Comparison of ENCODE assay signal across 25 mouse cellular contexts in the genomic region with DNA sequence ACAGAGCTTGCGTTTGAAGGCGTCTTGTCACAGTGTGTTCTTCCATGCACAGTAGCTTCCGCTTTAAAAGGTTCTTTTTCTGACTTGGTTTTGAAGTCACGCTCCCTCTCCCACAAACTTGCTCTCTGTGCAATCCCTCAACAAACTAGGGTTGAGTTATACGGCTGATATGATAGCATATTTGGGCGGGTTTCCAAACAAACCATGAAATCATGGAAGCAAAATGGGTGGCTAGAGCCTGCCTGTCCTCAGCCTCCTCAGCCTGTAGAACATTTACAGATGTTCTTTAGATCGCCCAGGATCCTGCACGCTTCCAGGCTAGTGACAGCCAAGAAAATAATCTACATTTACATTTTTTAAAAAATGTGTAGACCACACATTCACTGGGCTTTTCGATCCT.
DNase-seq lines count a peak whose midpoint lies in the region; ATAC-seq lines count a peak whose summit lies in the region.
"Had no signal": no experiment of that assay in that cellular context is flagged by ENCODE, and none has a peak within 500 bp of the region (broad histone marks: within the 10 kb centered on the region; RNA-seq: fewer than 3 reads in every experiment).

No protein-coding gene starts in this region.

- DNase-seq in adrenal gland, postnatal 14 days = peak; percentile 11
- no peak for DNase-seq in adrenal gland, adult 2 months
- DNase-seq in heart, adult 11 months = peak; percentile 64
- no peak for DNase-seq in heart, adult 8-10 months (ENCODE audit: low spot score)
- peak; percentile 20 for DNase-seq in heart, postnatal 4 days
- peak; percentile 56 for DNase-seq in embryonic facial prominence, embryonic 14.5 days (ENCODE audit: low spot score)
- DNase-seq: adrenal gland, postnatal 10 days; cerebellum, adult 11 months; cerebellum, adult 2 months; cerebellum, adult 9-11 months; cerebellum, postnatal 25 days; gastrocnemius, postnatal 10 days; gastrocnemius, postnatal 36 days; kidney, adult 11 months had no signal

- H3K4me1 ChIP-seq in heart, embryonic 11.5 days (ENCODE audit: control insufficient read depth, insufficient read depth, low read length) = no peaks in the 10 kb centered on the region
- H3K4me1 ChIP-seq in embryonic facial prominence, embryonic 14.5 days (ENCODE audit: control insufficient read depth, insufficient read depth, low read length) = no peaks in the 10 kb centered on the region
- H3K4me1 ChIP-seq: forebrain, embryonic 12.5 days; heart, embryonic 15.5 days; hindbrain, embryonic 13.5 days; intestine, embryonic 15.5 days had no signal

- no peak overlapping the region for H3K4me3 ChIP-seq in heart, embryonic 11.5 days (ENCODE audit: low read depth, low read length)
- no peak overlapping the region for H3K4me3 ChIP-seq in embryonic facial prominence, embryonic 14.5 days (ENCODE audit: low read depth, low read length)
- H3K4me3 ChIP-seq: embryonic facial prominence, embryonic 15.5 days; forebrain, embryonic 12.5 days; heart, embryonic 12.5 days; heart, embryonic 15.5 days; hindbrain, embryonic 10.5 days; hindbrain, embryonic 13.5 days; intestine, embryonic 15.5 days had no signal

- H3K36me3 ChIP-seq in heart, embryonic 11.5 days (ENCODE audit: control insufficient read depth, insufficient read depth, low read length) = no peaks in the 10 kb centered on the region
- no peaks in the 10 kb centered on the region for H3K36me3 ChIP-seq in embryonic facial prominence, embryonic 14.5 days (ENCODE audit: control insufficient read depth, insufficient read depth, low read length)
- H3K36me3 ChIP-seq: embryonic facial prominence, embryonic 15.5 days; forebrain, embryonic 12.5 days; heart, embryonic 12.5 days; heart, embryonic 15.5 days; hindbrain, embryonic 10.5 days; hindbrain, embryonic 13.5 days; intestine, embryonic 15.5 days had no signal

- no peak for ATAC-seq in heart, embryonic 11.5 days (replicated peaks; ENCODE audit: insufficient number of reproducible peaks, low FRiP score, low TSS enrichment)
- ATAC-seq in embryonic facial prominence, embryonic 14.5 days (ENCODE audit: low read depth) = no peak
- ATAC-seq: activated CD4-positive, CD25-positive, alpha-beta regulatory T cell, adult 4 months; forebrain, embryonic 16.5 days; hindbrain, embryonic 16.5 days; intestine, embryonic 15.5 days had no signal

- no peak overlapping the region for H3K4me2 ChIP-seq in heart, embryonic 11.5 days
- no peak overlapping the region for H3K4me2 ChIP-seq in embryonic facial prominence, embryonic 14.5 days (ENCODE audit: low read depth, low read length)
- H3K4me2 ChIP-seq: embryonic facial prominence, embryonic 15.5 days; forebrain, embryonic 12.5 days; heart, embryonic 12.5 days; heart, embryonic 15.5 days; hindbrain, embryonic 13.5 days; intestine, embryonic 15.5 days had no signal

- H3K9ac ChIP-seq in heart, embryonic 11.5 days (ENCODE audit: low read depth, low read length) = no peak overlapping the region
- no peak overlapping the region for H3K9ac ChIP-seq in embryonic facial prominence, embryonic 14.5 days (ENCODE audit: low read depth, low read length)
- H3K9ac ChIP-seq: embryonic facial prominence, embryonic 15.5 days; forebrain, embryonic 12.5 days; heart, embryonic 12.5 days; heart, embryonic 15.5 days; hindbrain, embryonic 13.5 days; intestine, embryonic 15.5 days had no signal

- no peaks in the 10 kb centered on the region for H3K9me3 ChIP-seq in heart, embryonic 11.5 days (replicated peaks; ENCODE audit: control insufficient read depth, low read length)
- no peaks in the 10 kb centered on the region for H3K9me3 ChIP-seq in embryonic facial prominence, embryonic 14.5 days (ENCODE audit: control insufficient read depth, low read length)
- H3K9me3 ChIP-seq: embryonic facial prominence, embryonic 15.5 days; forebrain, embryonic 12.5 days; heart, embryonic 15.5 days; hindbrain, embryonic 10.5 days; hindbrain, embryonic 13.5 days; intestine, embryonic 15.5 days had no signal

- H3K27ac ChIP-seq in heart, embryonic 11.5 days (ENCODE audit: low read depth, low read length) = no peak overlapping the region
- no peak overlapping the region for H3K27ac ChIP-seq in embryonic facial prominence, embryonic 14.5 days (replicated peaks; ENCODE audit: low read depth, low read length)
- H3K27ac ChIP-seq: embryonic facial prominence, embryonic 15.5 days; forebrain, embryonic 12.5 days; heart, embryonic 15.5 days; hindbrain, embryonic 10.5 days; hindbrain, embryonic 13.5 days; intestine, embryonic 15.5 days had no signal

- H3K27me3 ChIP-seq in heart, embryonic 11.5 days (ENCODE audit: control insufficient read depth, insufficient read depth, low read length) = no peaks in the 10 kb centered on the region
- no peaks in the 10 kb centered on the region for H3K27me3 ChIP-seq in embryonic facial prominence, embryonic 14.5 days (replicated peaks; ENCODE audit: control insufficient read depth, insufficient read depth, low read length)
- H3K27me3 ChIP-seq: embryonic facial prominence, embryonic 15.5 days; forebrain, embryonic 12.5 days; heart, embryonic 12.5 days; heart, embryonic 15.5 days; hindbrain, embryonic 13.5 days; intestine, embryonic 15.5 days had no signal

- WGBS in heart, embryonic 11.5 days (ENCODE audit: insufficient replicate concordance) = 77% methylated on average over 9 of the region's 9 CpGs
- 64% methylated on average over 9 of the region's 9 CpGs for WGBS in embryonic facial prominence, embryonic 14.5 days

Comparison
In these comparisons a context has a peak if more than half of its experiments do, and no peak if none do; other contexts are left out.
1. DNase-seq: peak in adrenal gland, postnatal 14 days (single experiment), heart, adult 11 months (single experiment), heart, postnatal 4 days (single experiment) and embryonic facial prominence, embryonic 14.5 days (single experiment); none in adrenal gland, adult 2 months (single experiment) and heart, adult 8-10 months (single experiment).